Mouse (Mus musculus): ENCODE measurements around the gene Tnfsf15. TPM values are rescaled to one million over a fixed set of nuclear protein-coding genes. Genes with fewer than 3 reads are reported as not detected.

Tnfsf15 gene
- polyA plus RNA-seq, 1 experiment from 2014 or later: not detected

DNA sequence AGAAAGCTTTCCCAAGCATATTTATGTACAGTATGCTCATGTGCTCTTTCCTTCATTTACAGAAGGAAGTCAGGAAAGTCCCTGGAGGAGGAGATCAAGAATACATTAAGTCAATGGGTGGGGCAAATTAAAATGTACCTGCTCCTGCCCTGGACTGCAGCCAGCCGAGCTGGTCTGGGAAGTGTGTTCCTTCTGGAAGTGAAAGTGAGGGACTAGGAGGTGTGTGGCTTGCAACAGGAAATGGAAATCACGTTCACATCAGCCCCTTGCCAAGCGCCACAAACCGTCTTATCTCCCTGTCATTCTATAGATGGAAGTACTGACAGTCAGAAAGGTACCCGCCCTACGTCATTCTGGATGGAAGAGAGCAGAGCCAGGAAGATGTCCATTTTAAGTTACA is 358 bp upstream of the Tnfsf15 start:
- no peak overlapping the region for H3K27ac ChIP-seq (ENCODE audit: low read length)
- ATAC-seq: no peak

DNA sequence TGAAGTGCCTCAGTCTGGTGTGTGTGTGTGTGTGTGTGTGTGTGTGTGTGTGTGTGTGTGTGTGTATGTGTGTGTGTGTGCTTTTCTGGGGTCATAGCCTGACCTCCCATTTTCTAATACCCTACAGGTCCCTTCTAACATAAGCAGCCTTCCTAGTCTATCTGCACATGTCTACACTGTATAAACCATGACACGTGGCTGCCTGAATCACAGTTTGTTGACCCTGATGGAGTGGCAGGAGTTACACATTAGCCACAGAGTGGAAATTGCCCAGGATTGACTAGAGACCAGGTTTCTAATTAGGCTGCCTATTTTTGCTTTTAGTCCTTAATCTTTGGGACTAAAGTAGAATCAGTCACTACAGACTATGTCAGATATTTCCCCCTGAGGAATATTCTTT is 1.3 kb downstream of the Tnfsf15 start:
- 66% methylated on average over 1 of the region's 1 CpGs for WGBS

More for the DNA sequence above, 358 bp upstream of the Tnfsf15 start:
- Histone ChIP-seq H3K4me1 (replicated peaks; ENCODE audit: control insufficient read depth, insufficient read depth, low read length) (no peaks in the 10 kb centered on the region), H3K4me3 (replicated peaks; ENCODE audit: low read length) (no peak overlapping the region), H3K27me3 (replicated peaks; ENCODE audit: control insufficient read depth, insufficient read depth, low read length) (no peaks in the 10 kb centered on the region), H3K9ac (replicated peaks; ENCODE audit: low read depth, low read length) (no peak overlapping the region), H3K36me3 (ENCODE audit: control insufficient read depth, insufficient read depth) (no peaks in the 10 kb centered on the region), H3K4me2 (ENCODE audit: low read length) (no peak overlapping the region), H3K9me3 (ENCODE audit: control insufficient read depth, low read length) (no peaks in the 10 kb centered on the region)
- whole genome bisulfite sequencing: 82% methylated on average over 6 of the region's 6 CpGs

DNA sequence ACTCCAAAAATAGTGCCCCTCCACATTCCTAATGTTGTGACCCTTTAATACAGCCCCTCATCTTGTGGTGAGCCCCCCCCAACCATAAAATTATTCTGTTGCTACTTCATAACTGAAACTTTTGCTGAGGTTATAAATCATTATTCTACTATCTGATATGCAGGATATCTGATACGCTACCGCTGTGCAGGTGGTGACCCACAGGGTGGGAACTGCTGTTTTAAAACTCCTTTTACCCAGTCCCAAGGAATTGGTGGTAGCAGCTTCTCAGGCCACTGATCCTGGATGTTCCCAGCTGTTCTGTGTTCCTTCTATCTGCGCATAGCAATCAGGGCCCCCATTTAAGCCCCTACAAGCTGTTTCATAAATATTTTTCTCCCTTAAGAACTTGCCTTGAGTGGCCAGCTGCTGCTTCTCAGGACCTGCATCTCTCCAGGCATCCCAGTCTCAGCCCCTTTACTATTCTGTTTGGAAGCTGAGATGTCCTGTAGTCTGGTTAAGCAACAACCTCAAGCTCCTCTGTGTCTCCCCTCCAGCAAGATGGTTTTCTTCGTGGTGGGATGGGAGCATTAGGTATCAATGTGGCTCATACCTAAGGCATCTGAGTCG is 2.0 kb downstream of the Tnfsf15 start:
- H3K27ac ChIP-seq (ENCODE audit: low read length): no peak overlapping the region
- 91% methylated on average over 5 of the region's 5 CpGs for WGBS
- no peak for ATAC-seq

More for the DNA sequence above, 1.3 kb downstream of the Tnfsf15 start:
- no peaks in the 10 kb centered on the region for H3K36me3 ChIP-seq (ENCODE audit: control insufficient read depth, insufficient read depth)
- H3K27ac ChIP-seq (ENCODE audit: low read length): no peak overlapping the region
- H3K4me2 ChIP-seq (ENCODE audit: low read length): no peak overlapping the region
- no peak overlapping the region for H3K9ac ChIP-seq (replicated peaks; ENCODE audit: low read depth, low read length)
- no peak for ATAC-seq
- H3K27me3 ChIP-seq (replicated peaks; ENCODE audit: control insufficient read depth, insufficient read depth, low read length): no peaks in the 10 kb centered on the region
- no peaks in the 10 kb centered on the region for H3K4me1 ChIP-seq (replicated peaks; ENCODE audit: control insufficient read depth, insufficient read depth, low read length)
- H3K4me3 ChIP-seq (replicated peaks; ENCODE audit: low read length): no peak overlapping the region
- H3K9me3 ChIP-seq (ENCODE audit: control insufficient read depth, low read length): no peaks in the 10 kb centered on the region

DNA sequence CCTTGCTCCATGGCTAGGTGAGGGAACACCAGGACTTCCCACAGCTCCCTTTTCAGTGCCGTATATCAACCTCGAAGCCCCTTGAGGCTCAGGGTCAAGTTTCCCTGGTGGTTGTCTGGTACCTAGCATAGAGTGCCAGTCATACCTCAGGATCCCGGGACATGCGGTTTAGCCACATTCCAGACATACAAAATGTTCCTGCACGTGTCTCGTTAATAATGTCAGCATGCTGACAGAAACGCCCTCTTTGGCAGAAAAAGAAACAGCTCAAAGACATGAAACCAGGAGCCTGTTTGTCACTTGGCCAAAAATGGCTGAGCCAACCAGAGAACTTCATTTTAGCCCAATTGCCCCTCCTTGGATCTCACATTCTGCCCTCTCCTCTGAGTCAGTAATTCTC is 2.8 kb downstream of the Tnfsf15 start:
- Histone ChIP-seq H3K27me3 (replicated peaks; ENCODE audit: control insufficient read depth, insufficient read depth, low read length) (no peaks in the 10 kb centered on the region), H3K9ac (replicated peaks; ENCODE audit: low read depth, low read length) (no peak overlapping the region), H3K4me3 (replicated peaks; ENCODE audit: low read length) (no peak overlapping the region), H3K4me2 (ENCODE audit: low read length) (no peak overlapping the region), H3K9me3 (ENCODE audit: control insufficient read depth, low read length) (no peaks in the 10 kb centered on the region), H3K36me3 (ENCODE audit: control insufficient read depth, insufficient read depth) (no peaks in the 10 kb centered on the region), H3K4me1 (replicated peaks; ENCODE audit: control insufficient read depth, insufficient read depth, low read length) (no peaks in the 10 kb centered on the region), H3K27ac (ENCODE audit: low read length) (no peak overlapping the region)
- ATAC-seq: no peak
- 42% methylated on average over 7 of the region's 7 CpGs for WGBS

More for the DNA sequence above, 2.0 kb downstream of the Tnfsf15 start:
- Histone ChIP-seq H3K4me1 (replicated peaks; ENCODE audit: control insufficient read depth, insufficient read depth, low read length) (no peaks in the 10 kb centered on the region), H3K4me2 (ENCODE audit: low read length) (no peak overlapping the region), H3K27me3 (replicated peaks; ENCODE audit: control insufficient read depth, insufficient read depth, low read length) (no peaks in the 10 kb centered on the region), H3K9me3 (ENCODE audit: control insufficient read depth, low read length) (no peaks in the 10 kb centered on the region), H3K4me3 (replicated peaks; ENCODE audit: low read length) (no peak overlapping the region), H3K9ac (replicated peaks; ENCODE audit: low read depth, low read length) (no peak overlapping the region), H3K36me3 (ENCODE audit: control insufficient read depth, insufficient read depth) (no peaks in the 10 kb centered on the region)

DNA sequence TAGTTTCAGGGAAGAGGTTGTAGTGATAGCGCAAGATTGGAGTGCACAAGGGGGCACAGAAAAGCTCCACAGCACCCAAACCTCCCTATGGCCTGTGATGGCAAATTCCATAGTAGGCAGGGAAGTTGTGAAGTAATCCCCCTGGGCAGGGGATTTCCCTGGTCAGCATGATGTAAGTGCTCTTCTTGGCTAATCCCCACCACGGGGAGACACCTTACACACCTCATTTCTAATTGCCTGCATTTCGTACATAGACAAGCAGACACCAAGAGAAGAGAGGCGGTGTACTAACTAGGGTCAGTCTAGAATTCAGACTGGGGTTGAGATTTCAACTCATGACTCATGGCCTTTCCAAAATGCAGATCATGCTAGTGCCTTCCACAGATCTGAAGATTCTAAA is 4.2 kb downstream of the Tnfsf15 start:
- ATAC-seq: no peak
- H3K4me2 ChIP-seq (ENCODE audit: low read length): no peak overlapping the region
- H3K4me1 ChIP-seq (replicated peaks; ENCODE audit: control insufficient read depth, insufficient read depth, low read length): no peaks in the 10 kb centered on the region
- H3K9me3 ChIP-seq (ENCODE audit: control insufficient read depth, low read length): no peaks in the 10 kb centered on the region
- no peak overlapping the region for H3K9ac ChIP-seq (replicated peaks; ENCODE audit: low read depth, low read length)
- H3K27me3 ChIP-seq (replicated peaks; ENCODE audit: control insufficient read depth, insufficient read depth, low read length): no peaks in the 10 kb centered on the region
- H3K36me3 ChIP-seq (ENCODE audit: control insufficient read depth, insufficient read depth): no peaks in the 10 kb centered on the region
- 84% methylated on average over 4 of the region's 4 CpGs for WGBS
- no peak overlapping the region for H3K27ac ChIP-seq (ENCODE audit: low read length)
- no peak overlapping the region for H3K4me3 ChIP-seq (replicated peaks; ENCODE audit: low read length)

DNA sequence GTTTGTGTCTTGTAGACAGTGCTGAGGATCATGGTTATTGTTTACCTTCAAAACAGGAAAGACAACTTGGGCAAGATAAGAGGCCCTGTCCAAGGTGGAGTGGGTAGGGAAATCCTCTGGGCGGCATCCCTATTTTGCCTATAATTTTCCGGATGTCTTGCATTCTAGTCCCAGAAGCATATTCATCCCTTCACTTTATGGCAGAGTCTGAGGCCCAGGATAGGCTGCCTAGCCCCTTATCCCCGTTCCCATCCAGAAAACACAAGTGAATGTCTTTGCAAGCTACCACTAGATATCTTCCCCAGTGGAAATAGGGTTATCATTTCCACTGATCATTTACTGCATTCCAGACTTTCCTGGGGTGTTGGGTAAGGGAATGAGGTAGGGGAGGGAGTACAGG is 4.9 kb downstream of the Tnfsf15 start:
- no peak for ATAC-seq
- H3K4me2 ChIP-seq (ENCODE audit: low read length): no peak overlapping the region
- no peaks in the 10 kb centered on the region for H3K9me3 ChIP-seq (ENCODE audit: control insufficient read depth, low read length)
- no peaks in the 10 kb centered on the region for H3K27me3 ChIP-seq (replicated peaks; ENCODE audit: control insufficient read depth, insufficient read depth, low read length)
- no peaks in the 10 kb centered on the region for H3K4me1 ChIP-seq (replicated peaks; ENCODE audit: control insufficient read depth, insufficient read depth, low read length)
- 89% methylated on average over 3 of the region's 3 CpGs for WGBS
- no peak overlapping the region for H3K4me3 ChIP-seq (replicated peaks; ENCODE audit: low read length)
- no peak overlapping the region for H3K9ac ChIP-seq (replicated peaks; ENCODE audit: low read depth, low read length)
- no peak overlapping the region for H3K27ac ChIP-seq (ENCODE audit: low read length)
- no peaks in the 10 kb centered on the region for H3K36me3 ChIP-seq (ENCODE audit: control insufficient read depth, insufficient read depth)

DNA sequence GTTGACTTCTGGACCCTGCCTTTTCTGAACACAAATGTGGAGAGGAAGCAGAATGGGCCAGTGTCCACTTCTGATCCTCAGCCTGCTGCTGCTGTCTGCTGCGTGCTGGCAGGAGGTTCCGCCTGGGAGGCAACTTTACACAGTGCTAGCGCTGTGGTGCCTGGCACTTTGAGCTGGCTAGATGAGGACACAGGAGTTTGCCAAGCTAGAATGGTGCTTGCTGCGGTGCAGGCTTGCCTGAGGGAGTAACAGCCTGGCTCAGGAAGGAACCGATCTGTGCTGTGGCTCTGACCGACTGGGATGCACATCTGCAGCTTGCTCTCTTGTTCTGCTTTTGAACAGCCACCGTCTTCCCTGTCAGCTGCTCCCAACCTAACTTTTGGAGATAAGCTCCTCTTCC is 5.4 kb downstream of the Tnfsf15 start:
- H3K36me3 ChIP-seq (ENCODE audit: control insufficient read depth, insufficient read depth): no peaks in the 10 kb centered on the region
- no peak overlapping the region for H3K4me3 ChIP-seq (replicated peaks; ENCODE audit: low read length)
- no peaks in the 10 kb centered on the region for H3K9me3 ChIP-seq (ENCODE audit: control insufficient read depth, low read length)
- ATAC-seq: peak; percentile 71
- no peaks in the 10 kb centered on the region for H3K27me3 ChIP-seq (replicated peaks; ENCODE audit: control insufficient read depth, insufficient read depth, low read length)
- H3K4me2 ChIP-seq (ENCODE audit: low read length): no peak overlapping the region
- H3K27ac ChIP-seq (ENCODE audit: low read length): no peak overlapping the region
- H3K9ac ChIP-seq (replicated peaks; ENCODE audit: low read depth, low read length): no peak overlapping the region
- no peaks in the 10 kb centered on the region for H3K4me1 ChIP-seq (replicated peaks; ENCODE audit: control insufficient read depth, insufficient read depth, low read length)
- WGBS: 62% methylated on average over 7 of the region's 7 CpGs

DNA sequence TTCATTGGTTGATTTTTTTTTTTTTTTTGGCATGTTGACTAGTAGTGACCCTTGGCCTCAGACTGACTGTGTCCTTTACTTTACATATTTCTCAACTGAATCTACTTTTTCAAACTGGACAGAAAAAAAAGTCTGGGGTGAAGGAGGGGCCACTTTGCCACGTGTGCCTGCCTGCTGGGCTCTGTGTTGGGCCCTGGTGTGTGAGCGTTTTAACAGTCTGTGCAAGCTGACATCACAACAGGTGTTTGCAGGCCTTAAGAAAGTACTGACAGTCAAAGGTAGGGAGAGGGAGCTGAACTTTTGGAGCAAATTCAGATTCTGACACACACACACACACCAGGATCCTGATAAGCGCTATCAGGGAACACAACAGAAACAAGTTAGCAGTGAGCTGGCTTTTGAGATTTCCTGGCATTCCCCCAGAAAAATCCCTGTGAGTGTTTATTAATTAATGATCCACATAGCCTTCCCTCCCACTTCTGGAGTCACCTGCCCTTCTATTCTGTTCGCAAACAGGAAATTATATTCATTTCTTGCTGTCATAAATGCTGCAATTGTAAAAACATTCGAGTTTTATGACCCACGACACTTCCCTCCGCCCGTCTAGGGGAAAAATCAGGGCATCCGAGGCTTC is 6.4 kb downstream of the Tnfsf15 start:
- no peak overlapping the region for H3K4me2 ChIP-seq (ENCODE audit: low read length)
- H3K4me3 ChIP-seq (replicated peaks; ENCODE audit: low read length): no peak overlapping the region
- no peak overlapping the region for H3K9ac ChIP-seq (replicated peaks; ENCODE audit: low read depth, low read length)
- H3K27me3 ChIP-seq (replicated peaks; ENCODE audit: control insufficient read depth, insufficient read depth, low read length): no peaks in the 10 kb centered on the region
- H3K9me3 ChIP-seq (ENCODE audit: control insufficient read depth, low read length): no peaks in the 10 kb centered on the region
- H3K4me1 ChIP-seq (replicated peaks; ENCODE audit: control insufficient read depth, insufficient read depth, low read length): no peaks in the 10 kb centered on the region
- no peak for ATAC-seq
- WGBS: 77% methylated on average over 9 of the region's 9 CpGs
- H3K36me3 ChIP-seq (ENCODE audit: control insufficient read depth, insufficient read depth): no peaks in the 10 kb centered on the region
- H3K27ac ChIP-seq (ENCODE audit: low read length): no peak overlapping the region

DNA sequence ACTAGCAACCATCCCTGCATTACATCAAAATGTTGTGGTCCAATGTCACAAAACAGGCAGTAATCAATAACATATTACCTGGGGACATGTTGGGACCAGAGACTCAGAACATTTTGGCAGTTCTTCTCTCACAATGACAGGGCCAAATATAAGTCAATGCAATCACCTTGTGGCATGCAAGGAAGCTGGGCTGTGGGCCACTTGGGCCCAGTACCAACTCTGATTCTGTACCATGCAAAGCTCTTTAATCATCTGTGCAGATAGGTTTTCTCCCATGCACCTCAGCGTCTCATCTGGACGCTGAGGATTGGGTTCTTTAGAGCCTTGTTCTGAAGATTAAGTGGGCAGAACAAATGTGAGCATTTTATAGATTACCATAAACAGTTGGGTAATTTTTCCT is 13.6 kb downstream of the Tnfsf15 start:
- ATAC-seq: no peak

More for the DNA sequence above, 13.6 kb downstream of the Tnfsf15 start:
- no peak overlapping the region for H3K4me3 ChIP-seq (replicated peaks; ENCODE audit: low read length)
- H3K9ac ChIP-seq (replicated peaks; ENCODE audit: low read depth, low read length): no peak overlapping the region
- no peaks in the 10 kb centered on the region for H3K36me3 ChIP-seq (ENCODE audit: control insufficient read depth, insufficient read depth)
- H3K4me2 ChIP-seq (ENCODE audit: low read length): no peak overlapping the region
- no peak overlapping the region for H3K27ac ChIP-seq (ENCODE audit: low read length)
- no peaks in the 10 kb centered on the region for H3K9me3 ChIP-seq (ENCODE audit: control insufficient read depth, low read length)
- peaks cover 1% of the 10 kb centered on the region; the same call in 1 of the 2 replicates for H3K4me1 ChIP-seq (replicated peaks; ENCODE audit: control insufficient read depth, insufficient read depth, low read length)
- 59% methylated on average over 2 of the region's 2 CpGs for WGBS
- no peaks in the 10 kb centered on the region; the same call in 1 of the 2 replicates for H3K27me3 ChIP-seq (replicated peaks; ENCODE audit: control insufficient read depth, insufficient read depth, low read length)
